Mouse (Mus musculus) hindbrain, embryonic 14.5 days (tissue): ENCODE results near the gene Ubfd1. TPM values are rescaled to one million over a fixed set of nuclear protein-coding genes. Genes with fewer than 3 reads are reported as not detected.
"Not testable (repeated sequence)": the region's sequence is repeated elsewhere in the genome, so short reads cannot be mapped to it uniquely, and the experiment has no call there.

Experiments used
- ATAC-seq: fragments of 200-750 bp; cut with Nextera tagmentation; 2 replicates; pipeline ENCODE4 v1.8.0; 2017; ENCODE audit warnings: moderate number of reproducible peaks, mild to moderate bottlenecking, moderate TSS enrichment, moderate library complexity; ENCODE audit not compliant: low FRiP score
- DNase-seq: peaks from one replicate; pipeline ENCODE4 v3.0.0-alpha.2; 2015; ENCODE audit warnings: low spot score
- H3K27ac ChIP-seq: fragments of 300-500 bp; sonication (generic); 2 replicates; pipeline ENCODE4 v1.5.1; 2014; ENCODE audit warnings: mild to moderate bottlenecking, moderate library complexity
- H3K27me3 ChIP-seq: fragments of 300-500 bp; sonication (generic); 2 replicates; pipeline ENCODE4 v1.6.1; 2014; ENCODE audit warnings: mild to moderate bottlenecking, low read length, mixed read lengths; ENCODE audit not compliant: control insufficient read depth, insufficient read depth
- H3K36me3 ChIP-seq: fragments of 300-500 bp; sonication (generic); replicated peaks from 2 replicates; pipeline ENCODE4 v1.6.1; 2014; ENCODE audit not compliant: control insufficient read depth, insufficient read depth
- H3K4me1 ChIP-seq: fragments of 300-500 bp; sonication (generic); replicated peaks from 2 replicates; pipeline ENCODE4 v1.6.1; 2014; ENCODE audit warnings: antibody characterized with exemption, low read length, mixed read lengths; ENCODE audit not compliant: control insufficient read depth, insufficient read depth
- H3K4me2 ChIP-seq: fragments of 300-500 bp; sonication (generic); replicated peaks from 2 replicates; pipeline ENCODE4 v1.6.1; 2014; ENCODE audit warnings: mild to moderate bottlenecking, moderate library complexity
- H3K4me3 ChIP-seq: fragments of 300-500 bp; sonication (generic); replicated peaks from 2 replicates; pipeline ENCODE4 v1.5.1; 2014; ENCODE audit warnings: mild to moderate bottlenecking, low read length
- H3K9ac ChIP-seq: fragments of 300-500 bp; sonication (generic); 2 replicates; pipeline ENCODE4 v1.6.1; 2014
- H3K9me3 ChIP-seq: fragments of 300-500 bp; sonication (generic); 2 replicates; pipeline ENCODE4 v1.6.1; 2016; ENCODE audit warnings: low read length; ENCODE audit not compliant: control insufficient read depth
- WGBS: fragments of 180-500 bp; shearing (Covaris S2); extraction: QIAGEN DNeasy Blood & Tissue Kit; methylation state at CpG from one replicate; pipeline ENCODE4 v1.1.7; 2014; 5-methylcytosine and 5-hydroxymethylcytosine counted together
- polyA plus RNA-seq: library from polyadenylated mRNA; unstranded; fragments of >200 nt; fragmentation: Nextera tagmentation; extraction: Ambion mirVana; gene quantifications from 2 replicates; pipeline ENCODE4 v1.2.1, GENCODE M21; 2014

Gene Ubfd1
- polyA plus RNA-seq, 1 experiment from 2014 or later = 104 TPM

- WGBS = 88% methylated on average over 3 of the region's 3 CpGs
- H3K4me1 ChIP-seq = peaks cover 5% of the 10 kb centered on the region; the same call in 1 of the 2 replicates
- peaks cover 99% of the 10 kb centered on the region for H3K36me3 ChIP-seq
- ATAC-seq = no peak
- H3K4me3 ChIP-seq = no peak overlapping the region
- DNase-seq = no peak
- H3K27me3 ChIP-seq = no peaks in the 10 kb centered on the region
- H3K27ac ChIP-seq = no peak overlapping the region
- H3K9ac ChIP-seq = no peak overlapping the region
- no peak overlapping the region for H3K4me2 ChIP-seq
- no peaks in the 10 kb centered on the region for H3K9me3 ChIP-seq
These were observed 7.4 kb downstream of the Ubfd1 start for GRCm38 (mm10) chr7:122074374-122074773.

- Histone ChIP-seq H3K4me3 (no peak overlapping the region), H3K4me2 (no peak overlapping the region), H3K9ac (no peak overlapping the region), H3K9me3 (no peaks in the 10 kb centered on the region), H3K27ac (no peak overlapping the region), H3K36me3 (peaks cover 86% of the 10 kb centered on the region), H3K27me3 (no peaks in the 10 kb centered on the region), H3K4me1 (no peaks in the 10 kb centered on the region)
- DNase-seq (no peak), ATAC-seq (no peak)
- 94% methylated on average over 8 of the region's 8 CpGs for WGBS
These were observed 13.0 kb downstream of the Ubfd1 start for GRCm38 (mm10) chr7:122079798-122080554.

- Histone ChIP-seq H3K9ac (no peak overlapping the region), H3K36me3 (peaks cover 85% of the 10 kb centered on the region), H3K4me3 (no peak overlapping the region), H3K27ac (no peak overlapping the region), H3K27me3 (no peaks in the 10 kb centered on the region), H3K9me3 (no peaks in the 10 kb centered on the region), H3K4me1 (no peaks in the 10 kb centered on the region), H3K4me2 (no peak overlapping the region)
- 97% methylated on average over 1 of the region's 1 CpGs for WGBS
- ATAC-seq = no peak
- DNase-seq = no peak
These were observed 14.1 kb downstream of the Ubfd1 start for GRCm38 (mm10) chr7:122081071-122081470.

GRCm38 (mm10) chr7:122087195-122087982 is 20.4 kb downstream of the Ubfd1 start:
- Histone ChIP-seq H3K9me3 (no peaks in the 10 kb centered on the region), H3K4me1 (no peaks in the 10 kb centered on the region), H3K4me3 (no peak overlapping the region), H3K9ac (no peak overlapping the region), H3K27me3 (no peaks in the 10 kb centered on the region), H3K4me2 (no peak overlapping the region), H3K27ac (no peak overlapping the region), H3K36me3 (peaks cover 85% of the 10 kb centered on the region)
- no peak for ATAC-seq
- 93% methylated on average over 11 of the region's 11 CpGs for WGBS
- no peak for DNase-seq

GRCm38 (mm10) chr7:122094564-122095330 is 27.8 kb downstream of the Ubfd1 start:
- no peaks in the 10 kb centered on the region for H3K27me3 ChIP-seq
- H3K4me2 ChIP-seq = no peak overlapping the region
- H3K36me3 ChIP-seq = peaks cover 89% of the 10 kb centered on the region
- no peaks in the 10 kb centered on the region for H3K9me3 ChIP-seq
- no peak overlapping the region for H3K4me3 ChIP-seq
- no peak for ATAC-seq
- 95% methylated on average over 2 of the region's 2 CpGs for WGBS
- H3K9ac ChIP-seq = no peak overlapping the region
- H3K4me1 ChIP-seq = no peaks in the 10 kb centered on the region
- DNase-seq = no peak
- H3K27ac ChIP-seq = no peak overlapping the region

GRCm38 (mm10) chr7:122098009-122098408 is 31.0 kb downstream of the Ubfd1 start:
- Histone ChIP-seq H3K27me3 (no peaks in the 10 kb centered on the region), H3K9me3 (no peaks in the 10 kb centered on the region), H3K4me1 (peaks cover 8% of the 10 kb centered on the region), H3K4me2 (no peak overlapping the region), H3K36me3 (peaks cover 56% of the 10 kb centered on the region), H3K4me3 (no peak overlapping the region), H3K27ac (no peak overlapping the region), H3K9ac (no peak overlapping the region)
- no peak for ATAC-seq
- over 99% methylated on average over 3 of the region's 3 CpGs for WGBS
- DNase-seq = no peak

GRCm38 (mm10) chr7:122099222-122099621 is 32.2 kb downstream of the Ubfd1 start:
- Histone ChIP-seq H3K36me3 (peaks cover 44% of the 10 kb centered on the region), H3K4me2 (no peak overlapping the region), H3K27me3 (no peaks in the 10 kb centered on the region), H3K9me3 (no peaks in the 10 kb centered on the region), H3K9ac (no peak overlapping the region), H3K27ac (no peak overlapping the region), H3K4me3 (no peak overlapping the region), H3K4me1 (peaks cover 8% of the 10 kb centered on the region)
- 63% methylated on average over 4 of the region's 4 CpGs for WGBS
- ATAC-seq = no peak
- DNase-seq = peak; percentile 63

- H3K27ac ChIP-seq, DNase-seq, H3K27me3 ChIP-seq, H3K9me3 ChIP-seq, H3K4me1 ChIP-seq: not testable (repeated sequence)
- Histone ChIP-seq H3K4me3 (peak overlapping the region; percentile 60), H3K4me2 (peak overlapping the region; percentile 85), H3K36me3 (peaks cover 25% of the 10 kb centered on the region), H3K9ac (peak overlapping the region; percentile 85)
- ATAC-seq = peak; percentile 69
- WGBS = 9% methylated on average over 24 of the region's 28 CpGs
These were observed 34.2 kb downstream of the Ubfd1 start for GRCm38 (mm10) chr7:122101014-122101746.
